Mouse (Mus musculus): ENCODE measurements around the gene Ppp1r15b. TPM values are rescaled to one million over a fixed set of nuclear protein-coding genes. Genes with fewer than 3 reads are reported as not detected.

Ppp1r15b gene
- polyA plus RNA-seq, 2 experiments: 29.9 to 38.5 TPM

DNA sequence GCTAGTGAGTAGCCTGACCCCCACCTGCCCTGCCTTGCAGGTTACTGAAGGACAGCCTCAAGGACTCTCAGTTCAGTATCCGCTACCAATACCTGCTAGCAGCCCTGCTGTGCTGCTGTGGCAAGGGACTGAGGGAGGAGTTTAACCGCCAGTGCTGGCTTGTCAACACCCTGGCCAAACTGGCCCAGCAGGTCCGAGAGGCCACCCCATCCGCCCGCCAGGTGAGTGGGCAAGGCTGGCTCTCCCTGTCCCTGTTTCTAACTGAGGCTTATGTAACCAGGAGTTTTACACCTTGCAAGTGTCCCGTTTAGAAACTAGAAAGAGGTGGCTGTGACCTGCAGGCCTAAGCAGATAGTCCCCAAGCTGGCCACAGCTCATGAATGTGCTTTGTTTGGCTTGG is 40.3 kb upstream of the Ppp1r15b start:
- ATAC-seq (ENCODE audit: low FRiP score, low read depth) (no peak), DNase-seq (ENCODE audit: low spot score) (no peak)
- H3K9ac ChIP-seq (ENCODE audit: low read depth, low read length, severe bottlenecking): no peak overlapping the region
- TF ChIP-seq POLR2A (IDR thresholded peaks at IDR 0.05; ENCODE audit: borderline replicate concordance, extremely low read depth, insufficient read depth, insufficient read length): no peak
- H3K4me3 ChIP-seq (replicated peaks; ENCODE audit: low read length): no peak overlapping the region
- H3K27me3 ChIP-seq (ENCODE audit: control insufficient read depth, insufficient read depth, low read length): no peaks in the 10 kb centered on the region
- no peak overlapping the region for H3K27ac ChIP-seq (replicated peaks; ENCODE audit: low read depth, low read length)
- peaks cover 36% of the 10 kb centered on the region for H3K36me3 ChIP-seq (ENCODE audit: control insufficient read depth, insufficient read depth, low read length)
- H3K4me2 ChIP-seq (replicated peaks; ENCODE audit: low read depth, low read length, severe bottlenecking): no peak overlapping the region
- H3K9me3 ChIP-seq (ENCODE audit: control insufficient read depth, low read length): no peaks in the 10 kb centered on the region
- WGBS: 81% methylated on average over 6 of the region's 6 CpGs
- no peaks in the 10 kb centered on the region for H3K4me1 ChIP-seq (ENCODE audit: control insufficient read depth, insufficient read depth, low read length)

DNA sequence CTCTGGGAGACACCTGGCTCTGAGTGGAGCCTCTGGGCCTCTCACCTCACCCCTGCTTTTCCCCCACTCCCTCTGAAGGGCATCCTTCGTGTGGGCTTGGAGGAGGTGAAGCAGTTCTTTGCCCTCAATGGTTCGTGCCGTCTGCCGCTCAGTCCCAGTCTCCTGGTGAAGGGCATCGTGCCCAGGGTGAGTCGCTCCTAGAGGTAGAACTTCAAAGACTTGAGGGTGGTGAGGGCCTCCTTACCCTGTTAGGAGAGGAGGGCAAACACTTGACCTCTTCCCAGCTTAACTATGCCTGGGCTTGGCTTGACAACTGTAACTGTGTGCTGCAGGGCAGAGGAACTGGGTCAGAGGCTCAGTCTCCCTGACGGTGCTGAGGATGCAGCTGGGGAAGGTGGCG is 39.5 kb upstream of the Ppp1r15b start:
- Histone ChIP-seq H3K4me3 (replicated peaks; ENCODE audit: low read length) (no peak overlapping the region), H3K36me3 (ENCODE audit: control insufficient read depth, insufficient read depth, low read length) (peaks cover 36% of the 10 kb centered on the region), H3K27me3 (ENCODE audit: control insufficient read depth, insufficient read depth, low read length) (no peaks in the 10 kb centered on the region), H3K4me2 (replicated peaks; ENCODE audit: low read depth, low read length, severe bottlenecking) (no peak overlapping the region), H3K27ac (replicated peaks; ENCODE audit: low read depth, low read length) (no peak overlapping the region), H3K4me1 (ENCODE audit: control insufficient read depth, insufficient read depth, low read length) (no peaks in the 10 kb centered on the region), H3K9me3 (ENCODE audit: control insufficient read depth, low read length) (no peaks in the 10 kb centered on the region), H3K9ac (ENCODE audit: low read depth, low read length, severe bottlenecking) (no peak overlapping the region)
- no peak for ATAC-seq (ENCODE audit: low FRiP score, low read depth)
- no peak for TF ChIP-seq POLR2A (IDR thresholded peaks at IDR 0.05; ENCODE audit: borderline replicate concordance, extremely low read depth, insufficient read depth, insufficient read length)
- no peak for DNase-seq (ENCODE audit: low spot score)
- 87% methylated on average over 8 of the region's 8 CpGs for WGBS

DNA sequence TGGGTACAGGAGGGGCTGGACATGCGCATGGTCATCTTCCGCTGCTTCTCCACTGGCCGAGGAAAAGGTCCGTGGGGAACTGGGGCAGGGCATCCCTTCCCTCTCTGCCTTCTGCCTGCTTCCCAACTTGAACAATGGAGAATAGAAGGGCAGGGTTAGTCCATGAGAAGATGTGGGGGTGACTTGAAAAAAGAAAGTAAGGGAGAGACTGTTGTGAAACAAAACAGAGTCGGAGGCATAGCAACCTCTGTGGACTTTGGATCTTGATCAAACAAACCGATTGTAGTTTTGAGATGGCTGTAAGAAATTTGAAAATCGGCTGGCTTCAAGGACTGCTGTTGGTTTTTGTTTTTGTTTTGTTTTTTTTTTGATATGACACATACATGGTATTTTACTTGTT is 37.2 kb upstream of the Ppp1r15b start:
- no peak for TF ChIP-seq POLR2A (IDR thresholded peaks at IDR 0.05; ENCODE audit: borderline replicate concordance, extremely low read depth, insufficient read depth, insufficient read length)
- no peak overlapping the region for H3K9ac ChIP-seq (ENCODE audit: low read depth, low read length, severe bottlenecking)
- H3K4me3 ChIP-seq (replicated peaks; ENCODE audit: low read length): no peak overlapping the region
- WGBS: 92% methylated on average over 7 of the region's 7 CpGs
- ATAC-seq (ENCODE audit: low FRiP score, low read depth) (no peak), DNase-seq (ENCODE audit: low spot score) (no peak)
- no peaks in the 10 kb centered on the region for H3K27me3 ChIP-seq (ENCODE audit: control insufficient read depth, insufficient read depth, low read length)
- no peak overlapping the region for H3K27ac ChIP-seq (replicated peaks; ENCODE audit: low read depth, low read length)
- no peak overlapping the region for H3K4me2 ChIP-seq (replicated peaks; ENCODE audit: low read depth, low read length, severe bottlenecking)
- H3K36me3 ChIP-seq (ENCODE audit: control insufficient read depth, insufficient read depth, low read length): peaks cover 33% of the 10 kb centered on the region
- H3K9me3 ChIP-seq (ENCODE audit: control insufficient read depth, low read length): no peaks in the 10 kb centered on the region
- H3K4me1 ChIP-seq (ENCODE audit: control insufficient read depth, insufficient read depth, low read length): no peaks in the 10 kb centered on the region

GRCm38 (mm10) chr1:133100980-133101798 is 29.8 kb upstream of the Ppp1r15b start:
- no peaks in the 10 kb centered on the region for H3K27me3 ChIP-seq (ENCODE audit: control insufficient read depth, insufficient read depth, low read length)
- DNase-seq (ENCODE audit: low spot score) (peak; percentile 67), ATAC-seq (ENCODE audit: low FRiP score, low read depth) (peak; percentile 72)
- no peak overlapping the region for H3K27ac ChIP-seq (replicated peaks; ENCODE audit: low read depth, low read length)
- H3K4me2 ChIP-seq (replicated peaks; ENCODE audit: low read depth, low read length, severe bottlenecking): no peak overlapping the region
- no peaks in the 10 kb centered on the region for H3K4me1 ChIP-seq (ENCODE audit: control insufficient read depth, insufficient read depth, low read length)
- H3K9me3 ChIP-seq (ENCODE audit: control insufficient read depth, low read length): no peaks in the 10 kb centered on the region
- 46% methylated on average over 17 of the region's 17 CpGs for WGBS
- no peak for TF ChIP-seq POLR2A (IDR thresholded peaks at IDR 0.05; ENCODE audit: borderline replicate concordance, extremely low read depth, insufficient read depth, insufficient read length)
- no peak overlapping the region for H3K9ac ChIP-seq (ENCODE audit: low read depth, low read length, severe bottlenecking)
- no peak overlapping the region for H3K4me3 ChIP-seq (replicated peaks; ENCODE audit: low read length)
- peaks cover 63% of the 10 kb centered on the region for H3K36me3 ChIP-seq (ENCODE audit: control insufficient read depth, insufficient read depth, low read length)

- DNase-seq (ENCODE audit: low spot score): no peak
- H3K36me3 ChIP-seq (ENCODE audit: control insufficient read depth, insufficient read depth, low read length): peaks cover 64% of the 10 kb centered on the region
- H3K4me2 ChIP-seq (replicated peaks; ENCODE audit: low read depth, low read length, severe bottlenecking): no peak overlapping the region
- H3K27me3 ChIP-seq (ENCODE audit: control insufficient read depth, insufficient read depth, low read length): no peaks in the 10 kb centered on the region
- no peak for TF ChIP-seq POLR2A (IDR thresholded peaks at IDR 0.05; ENCODE audit: borderline replicate concordance, extremely low read depth, insufficient read depth, insufficient read length)
- no peaks in the 10 kb centered on the region for H3K4me1 ChIP-seq (ENCODE audit: control insufficient read depth, insufficient read depth, low read length)
- no peak overlapping the region for H3K4me3 ChIP-seq (replicated peaks; ENCODE audit: low read length)
- no peak overlapping the region for H3K27ac ChIP-seq (replicated peaks; ENCODE audit: low read depth, low read length)
- no peaks in the 10 kb centered on the region for H3K9me3 ChIP-seq (ENCODE audit: control insufficient read depth, low read length)
- WGBS: 82% methylated on average over 5 of the region's 5 CpGs
- ATAC-seq (ENCODE audit: low FRiP score, low read depth): no peak
- no peak overlapping the region for H3K9ac ChIP-seq (ENCODE audit: low read depth, low read length, severe bottlenecking)
Measured at GRCm38 (mm10) chr1:133102108-133102507, 28.8 kb upstream of the Ppp1r15b start.
